Mouse (Mus musculus): ENCODE data around the gene Snx11. TPM values are rescaled to one million over a fixed set of nuclear protein-coding genes. Genes with fewer than 3 reads are reported as not detected.

The Snx11 gene
- polyA plus RNA-seq, 1 experiment from 2014 or later: 17.6 TPM

GRCm38 (mm10) chr11:96772413-96772812 lies 4.9 kb downstream of the Snx11 start:
- H3K9me3 ChIP-seq (replicated peaks; ENCODE audit: control insufficient read depth, low read length): no peaks in the 10 kb centered on the region
- peaks cover 62% of the 10 kb centered on the region for H3K36me3 ChIP-seq (ENCODE audit: control insufficient read depth, insufficient read depth, low read length)
- no peak overlapping the region for H3K9ac ChIP-seq (ENCODE audit: low read length)
- H3K4me2 ChIP-seq (ENCODE audit: low read length): no peak overlapping the region
- DNase-seq (ENCODE audit: low spot score) (no peak), ATAC-seq (no peak)
- H3K4me3 ChIP-seq (ENCODE audit: low read depth, low read length): no peak overlapping the region
- H3K27ac ChIP-seq (ENCODE audit: low read depth, low read length): no peak overlapping the region
- peaks cover 15% of the 10 kb centered on the region for H3K4me1 ChIP-seq (ENCODE audit: control insufficient read depth, insufficient read depth, low read length)
- H3K27me3 ChIP-seq (replicated peaks; ENCODE audit: control insufficient read depth, insufficient read depth, low read length): no peaks in the 10 kb centered on the region
- 93% methylated on average over 9 of the region's 9 CpGs for WGBS

GRCm38 (mm10) chr11:96771274-96771975 lies 5.9 kb downstream of the Snx11 start:
- H3K36me3 ChIP-seq (ENCODE audit: control insufficient read depth, insufficient read depth, low read length): peaks cover 62% of the 10 kb centered on the region
- no peak overlapping the region for H3K4me2 ChIP-seq (ENCODE audit: low read length)
- H3K9ac ChIP-seq (ENCODE audit: low read length): no peak overlapping the region
- 96% methylated on average over 9 of the region's 9 CpGs for WGBS
- no peaks in the 10 kb centered on the region for H3K27me3 ChIP-seq (replicated peaks; ENCODE audit: control insufficient read depth, insufficient read depth, low read length)
- no peaks in the 10 kb centered on the region for H3K9me3 ChIP-seq (replicated peaks; ENCODE audit: control insufficient read depth, low read length)
- H3K27ac ChIP-seq (ENCODE audit: low read depth, low read length): no peak overlapping the region
- H3K4me3 ChIP-seq (ENCODE audit: low read depth, low read length): no peak overlapping the region
- DNase-seq (ENCODE audit: low spot score) (no peak), ATAC-seq (no peak)
- H3K4me1 ChIP-seq (ENCODE audit: control insufficient read depth, insufficient read depth, low read length): peaks cover 11% of the 10 kb centered on the region

- DNase-seq (ENCODE audit: low spot score): no peak
- ATAC-seq: no peak
- Histone ChIP-seq H3K36me3 (ENCODE audit: control insufficient read depth, insufficient read depth, low read length) (peaks cover 56% of the 10 kb centered on the region), H3K4me1 (ENCODE audit: control insufficient read depth, insufficient read depth, low read length) (peaks cover 11% of the 10 kb centered on the region), H3K27ac (ENCODE audit: low read depth, low read length) (peak overlapping the region; percentile 55), H3K9ac (ENCODE audit: low read length) (no peak overlapping the region), H3K27me3 (replicated peaks; ENCODE audit: control insufficient read depth, insufficient read depth, low read length) (no peaks in the 10 kb centered on the region), H3K9me3 (replicated peaks; ENCODE audit: control insufficient read depth, low read length) (no peaks in the 10 kb centered on the region), H3K4me3 (ENCODE audit: low read depth, low read length) (no peak overlapping the region), H3K4me2 (ENCODE audit: low read length) (no peak overlapping the region)
- 63% methylated on average over 9 of the region's 9 CpGs for WGBS
Observed at GRCm38 (mm10) chr11:96768240-96768639, 9.1 kb downstream of the Snx11 start.

GRCm38 (mm10) chr11:96767096-96767495 lies 10.3 kb downstream of the Snx11 start:
- peaks cover 45% of the 10 kb centered on the region for H3K36me3 ChIP-seq (ENCODE audit: control insufficient read depth, insufficient read depth, low read length)
- 17% methylated on average over 7 of the region's 7 CpGs for WGBS
- no peaks in the 10 kb centered on the region for H3K9me3 ChIP-seq (replicated peaks; ENCODE audit: control insufficient read depth, low read length)
- peak; percentile 80 for DNase-seq (ENCODE audit: low spot score)
- peaks cover 11% of the 10 kb centered on the region for H3K4me1 ChIP-seq (ENCODE audit: control insufficient read depth, insufficient read depth, low read length)
- H3K4me2 ChIP-seq (ENCODE audit: low read length): no peak overlapping the region
- ATAC-seq: peak; percentile 76
- peak overlapping the region; percentile 55 for H3K27ac ChIP-seq (ENCODE audit: low read depth, low read length)
- no peaks in the 10 kb centered on the region for H3K27me3 ChIP-seq (replicated peaks; ENCODE audit: control insufficient read depth, insufficient read depth, low read length)
- H3K4me3 ChIP-seq (ENCODE audit: low read depth, low read length): no peak overlapping the region
- no peak overlapping the region for H3K9ac ChIP-seq (ENCODE audit: low read length)

- ATAC-seq: no peak
Observed at GRCm38 (mm10) chr11:96766555-96766954, 10.8 kb downstream of the Snx11 start.

GRCm38 (mm10) chr11:96765645-96766044 lies 11.7 kb downstream of the Snx11 start:
- H3K36me3 ChIP-seq (ENCODE audit: control insufficient read depth, insufficient read depth, low read length): peaks cover 30% of the 10 kb centered on the region
- no peak for DNase-seq (ENCODE audit: low spot score)
- ATAC-seq: no peak
- H3K4me2 ChIP-seq (ENCODE audit: low read length): no peak overlapping the region
- H3K9ac ChIP-seq (ENCODE audit: low read length): no peak overlapping the region
- 0 out of 2 replicates have a peak overlapping the region, but pooled peaks have one; percentile 18 for H3K27ac ChIP-seq (ENCODE audit: low read depth, low read length)
- no peak overlapping the region for H3K4me3 ChIP-seq (ENCODE audit: low read depth, low read length)
- no peaks in the 10 kb centered on the region for H3K9me3 ChIP-seq (replicated peaks; ENCODE audit: control insufficient read depth, low read length)
- no peaks in the 10 kb centered on the region for H3K27me3 ChIP-seq (replicated peaks; ENCODE audit: control insufficient read depth, insufficient read depth, low read length)
- peaks cover 11% of the 10 kb centered on the region for H3K4me1 ChIP-seq (ENCODE audit: control insufficient read depth, insufficient read depth, low read length)
- WGBS: 80% methylated on average over 7 of the region's 7 CpGs

More at GRCm38 (mm10) chr11:96766555-96766954, 10.8 kb downstream of the Snx11 start:
- no peak overlapping the region for H3K9ac ChIP-seq (ENCODE audit: low read length)
- no peaks in the 10 kb centered on the region for H3K27me3 ChIP-seq (replicated peaks; ENCODE audit: control insufficient read depth, insufficient read depth, low read length)
- H3K4me2 ChIP-seq (ENCODE audit: low read length): no peak overlapping the region
- DNase-seq (ENCODE audit: low spot score): no peak
- H3K9me3 ChIP-seq (replicated peaks; ENCODE audit: control insufficient read depth, low read length): no peaks in the 10 kb centered on the region
- 70% methylated on average over 12 of the region's 12 CpGs for WGBS
- H3K4me1 ChIP-seq (ENCODE audit: control insufficient read depth, insufficient read depth, low read length): peaks cover 11% of the 10 kb centered on the region
- no peak overlapping the region for H3K4me3 ChIP-seq (ENCODE audit: low read depth, low read length)
- H3K36me3 ChIP-seq (ENCODE audit: control insufficient read depth, insufficient read depth, low read length): peaks cover 40% of the 10 kb centered on the region
- peak overlapping the region; percentile 55 for H3K27ac ChIP-seq (ENCODE audit: low read depth, low read length)

- ATAC-seq: peak; percentile 46
- Histone ChIP-seq H3K4me1 (ENCODE audit: control insufficient read depth, insufficient read depth, low read length) (peaks cover 11% of the 10 kb centered on the region), H3K27ac (ENCODE audit: low read depth, low read length) (peak overlapping the region; percentile 3; the same call in 1 of the 2 replicates), H3K27me3 (replicated peaks; ENCODE audit: control insufficient read depth, insufficient read depth, low read length) (no peaks in the 10 kb centered on the region), H3K36me3 (ENCODE audit: control insufficient read depth, insufficient read depth, low read length) (peaks cover 21% of the 10 kb centered on the region), H3K4me3 (ENCODE audit: low read depth, low read length) (no peak overlapping the region), H3K9me3 (replicated peaks; ENCODE audit: control insufficient read depth, low read length) (no peaks in the 10 kb centered on the region), H3K9ac (ENCODE audit: low read length) (peak overlapping the region; percentile 32; the same call in 1 of the 2 replicates), H3K4me2 (ENCODE audit: low read length) (no peak overlapping the region)
- 27% methylated on average over 13 of the region's 13 CpGs for WGBS
- DNase-seq (ENCODE audit: low spot score): peak; percentile 49
Observed at GRCm38 (mm10) chr11:96764511-96765350, 12.6 kb downstream of the Snx11 start.

GRCm38 (mm10) chr11:96762742-96763470 lies 14.5 kb downstream of the Snx11 start:
- H3K36me3 ChIP-seq (ENCODE audit: control insufficient read depth, insufficient read depth, low read length): peaks cover 3% of the 10 kb centered on the region; the same call in 1 of the 2 replicates
- no peak overlapping the region for H3K4me3 ChIP-seq (ENCODE audit: low read depth, low read length)
- H3K9ac ChIP-seq (ENCODE audit: low read length): no peak overlapping the region
- ATAC-seq (no peak), DNase-seq (ENCODE audit: low spot score) (no peak)
- H3K9me3 ChIP-seq (replicated peaks; ENCODE audit: control insufficient read depth, low read length): no peaks in the 10 kb centered on the region
- WGBS: 81% methylated on average over 15 of the region's 15 CpGs
- peak overlapping the region; percentile 18; the same call in 1 of the 2 replicates for H3K27ac ChIP-seq (ENCODE audit: low read depth, low read length)
- H3K4me1 ChIP-seq (ENCODE audit: control insufficient read depth, insufficient read depth, low read length): peaks cover 7% of the 10 kb centered on the region
- H3K27me3 ChIP-seq (replicated peaks; ENCODE audit: control insufficient read depth, insufficient read depth, low read length): no peaks in the 10 kb centered on the region
- no peak overlapping the region for H3K4me2 ChIP-seq (ENCODE audit: low read length)
